Mouse (Mus musculus) hindbrain, embryonic 14.5 days (tissue): ENCODE results near the gene Uba1y. TPM values are rescaled to one million over a fixed set of nuclear protein-coding genes. Genes with fewer than 3 reads are reported as not detected.
"Not testable (repeated sequence)": the region's sequence is repeated elsewhere in the genome, so short reads cannot be mapped to it uniquely, and the experiment has no call there.

Source experiments
- ATAC-seq: fragments of 200-750 bp; cut with Nextera tagmentation; 2 replicates; pipeline ENCODE4 v1.8.0; 2017; ENCODE audit warnings: moderate number of reproducible peaks, mild to moderate bottlenecking, moderate TSS enrichment, moderate library complexity; ENCODE audit not compliant: low FRiP score
- DNase-seq: peaks from one replicate; pipeline ENCODE4 v3.0.0-alpha.2; 2015; ENCODE audit warnings: low spot score
- H3K27ac ChIP-seq: fragments of 300-500 bp; sonication (generic); 2 replicates; pipeline ENCODE4 v1.5.1; 2014; ENCODE audit warnings: mild to moderate bottlenecking, moderate library complexity
- H3K27me3 ChIP-seq: fragments of 300-500 bp; sonication (generic); 2 replicates; pipeline ENCODE4 v1.6.1; 2014; ENCODE audit warnings: mild to moderate bottlenecking, low read length, mixed read lengths; ENCODE audit not compliant: control insufficient read depth, insufficient read depth
- H3K36me3 ChIP-seq: fragments of 300-500 bp; sonication (generic); replicated peaks from 2 replicates; pipeline ENCODE4 v1.6.1; 2014; ENCODE audit not compliant: control insufficient read depth, insufficient read depth
- H3K4me1 ChIP-seq: fragments of 300-500 bp; sonication (generic); replicated peaks from 2 replicates; pipeline ENCODE4 v1.6.1; 2014; ENCODE audit warnings: antibody characterized with exemption, low read length, mixed read lengths; ENCODE audit not compliant: control insufficient read depth, insufficient read depth
- H3K4me2 ChIP-seq: fragments of 300-500 bp; sonication (generic); replicated peaks from 2 replicates; pipeline ENCODE4 v1.6.1; 2014; ENCODE audit warnings: mild to moderate bottlenecking, moderate library complexity
- H3K4me3 ChIP-seq: fragments of 300-500 bp; sonication (generic); replicated peaks from 2 replicates; pipeline ENCODE4 v1.5.1; 2014; ENCODE audit warnings: mild to moderate bottlenecking, low read length
- H3K9ac ChIP-seq: fragments of 300-500 bp; sonication (generic); 2 replicates; pipeline ENCODE4 v1.6.1; 2014
- H3K9me3 ChIP-seq: fragments of 300-500 bp; sonication (generic); 2 replicates; pipeline ENCODE4 v1.6.1; 2016; ENCODE audit warnings: low read length; ENCODE audit not compliant: control insufficient read depth
- WGBS: fragments of 180-500 bp; shearing (Covaris S2); extraction: QIAGEN DNeasy Blood & Tissue Kit; methylation state at CpG from one replicate; pipeline ENCODE4 v1.1.7; 2014; 5-methylcytosine and 5-hydroxymethylcytosine counted together
- polyA plus RNA-seq: library from polyadenylated mRNA; unstranded; fragments of >200 nt; fragmentation: Nextera tagmentation; extraction: Ambion mirVana; gene quantifications from 2 replicates; pipeline ENCODE4 v1.2.1, GENCODE M21; 2014

Gene Uba1y
- polyA plus RNA-seq: 0.17 and 0.30 TPM in 2 replicates

- Histone ChIP-seq H3K9ac (no peak within 1 kb of the TSS), H3K27me3 (no peaks in the 10 kb centered on the region), H3K4me1 (no peaks in the 10 kb centered on the region), H3K9me3 (no peaks in the 10 kb centered on the region), H3K27ac (no peak within 1 kb of the TSS), H3K36me3 (no peaks in the 10 kb centered on the region), H3K4me3 (no peak within 1 kb of the TSS), H3K4me2 (no peak within 1 kb of the TSS)
- WGBS: 88% methylated on average over 10 of the region's 15 CpGs
- no peak for DNase-seq
- no peak for ATAC-seq
These were observed at the start of gene Uba1y for GRCm38 (mm10) chrY:818396-818795. Gene Uba1y (plus strand): TSS chrY:818649.

GRCm38 (mm10) chrY:797309-797708, 21.1 kb upstream of the Uba1y start, which contains the start of gene Zfy1:
Gene Zfy1 (minus strand): TSS chrY:797409.
- DNase-seq, H3K4me2 ChIP-seq, H3K4me3 ChIP-seq, ATAC-seq, H3K36me3 ChIP-seq, H3K9ac ChIP-seq, H3K27ac ChIP-seq, H3K9me3 ChIP-seq, H3K4me1 ChIP-seq, H3K27me3 ChIP-seq: not testable (repeated sequence)
- WGBS: 82% methylated on average over 5 of the region's 11 CpGs

DNA sequence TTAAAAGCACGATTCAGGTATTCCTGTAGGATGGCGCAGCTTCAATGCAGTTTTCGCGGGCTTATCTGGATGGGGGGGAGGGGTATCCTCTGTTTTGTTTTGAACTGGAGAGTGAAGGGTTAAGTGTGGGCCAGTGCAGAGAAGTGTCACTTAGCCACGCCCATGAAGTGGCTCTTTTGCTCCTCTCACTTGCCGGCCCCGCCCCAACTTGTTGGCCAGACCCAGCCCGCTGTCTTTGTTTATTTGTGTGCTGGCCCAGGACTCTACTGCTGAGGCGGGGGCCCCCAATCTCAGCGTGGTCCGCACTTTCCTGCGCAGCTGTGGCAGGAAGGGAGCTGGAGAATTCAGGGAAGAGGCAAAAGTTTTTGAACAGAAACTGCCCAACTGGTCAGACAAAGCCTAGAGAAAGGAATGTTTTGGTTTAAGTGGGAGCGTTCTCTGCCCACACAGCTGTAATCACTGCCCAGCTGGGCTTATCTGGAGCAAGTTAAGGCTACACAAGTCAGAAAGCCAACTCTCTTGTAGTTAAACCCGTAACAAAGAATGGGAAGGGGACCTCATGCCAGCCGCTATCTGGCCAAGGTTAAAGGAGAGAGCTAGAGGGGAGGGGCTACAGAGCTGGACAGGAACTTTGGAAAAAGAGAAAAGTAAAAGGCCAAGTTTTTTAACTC, 9.3 kb upstream of the Uba1y start:
- H3K4me2 ChIP-seq: peak overlapping the region; percentile 37
- H3K4me3 ChIP-seq: no peak overlapping the region
- WGBS: 0% methylated on average over 11 of the region's 15 CpGs
- no peaks in the 10 kb centered on the region for H3K4me1 ChIP-seq
- ATAC-seq: peak; percentile 68; the same call in 1 of the 2 replicates
- H3K9me3 ChIP-seq: no peaks in the 10 kb centered on the region
- H3K27me3 ChIP-seq: no peaks in the 10 kb centered on the region
- H3K36me3 ChIP-seq: no peaks in the 10 kb centered on the region
- H3K9ac ChIP-seq: no peak overlapping the region
- no peak overlapping the region for H3K27ac ChIP-seq
- peak; percentile 23 for DNase-seq

- no peak for DNase-seq
- Histone ChIP-seq H3K4me2 (no peak overlapping the region), H3K4me1 (no peaks in the 10 kb centered on the region), H3K9ac (no peak overlapping the region), H3K9me3 (no peaks in the 10 kb centered on the region), H3K27ac (peak overlapping the region; percentile 32; the same call in 1 of the 2 replicates), H3K36me3 (no peaks in the 10 kb centered on the region), H3K27me3 (no peaks in the 10 kb centered on the region), H3K4me3 (no peak overlapping the region)
- 0 out of 2 replicates have a peak, but pooled peaks have one; percentile 24 for ATAC-seq
These were observed 54.0 kb downstream of the Uba1y start for GRCm38 (mm10) chrY:872404-872803.

DNA sequence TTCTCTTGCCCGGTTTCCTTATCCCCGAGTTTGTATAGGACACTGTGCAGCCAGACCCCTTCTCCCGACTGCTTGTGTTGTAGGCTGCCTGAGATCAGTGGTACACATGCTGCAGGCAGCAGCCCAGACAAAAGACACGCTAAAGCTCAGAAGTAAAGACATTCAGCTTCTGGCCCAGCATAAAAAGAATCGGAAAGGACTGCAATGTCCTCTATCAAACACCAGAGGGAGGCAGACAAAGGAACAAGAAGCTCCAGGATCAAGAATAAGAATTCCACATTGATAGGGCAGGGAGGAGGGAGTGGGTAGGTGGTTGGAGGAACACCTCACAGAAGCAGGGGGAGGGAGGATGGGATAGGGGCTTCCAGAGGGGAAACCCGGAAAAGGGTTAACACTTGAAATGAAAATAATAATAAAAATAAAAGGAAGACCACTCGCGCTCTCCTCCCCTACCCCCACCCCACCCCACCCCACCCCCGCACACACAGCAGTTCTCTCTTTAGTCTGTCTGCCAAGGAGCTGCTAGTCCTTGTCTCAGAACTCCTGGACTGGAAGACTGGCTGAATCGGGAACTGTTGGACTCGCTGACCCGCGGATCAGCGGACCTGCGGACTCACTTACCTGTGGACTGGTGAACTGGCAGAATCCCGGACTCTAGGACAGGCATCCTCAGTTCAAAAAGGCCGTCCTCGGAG, 54.6 kb downstream of the Uba1y start:
- Histone ChIP-seq H3K27me3 (no peaks in the 10 kb centered on the region), H3K36me3 (no peaks in the 10 kb centered on the region), H3K4me1 (no peaks in the 10 kb centered on the region), H3K4me3 (no peak overlapping the region), H3K9ac (no peak overlapping the region), H3K4me2 (peak overlapping the region; percentile 24; the same call in 1 of the 2 replicates), H3K27ac (peak overlapping the region; percentile 32; the same call in 1 of the 2 replicates), H3K9me3 (no peaks in the 10 kb centered on the region)
- DNase-seq: peak; percentile 56
- 23% methylated on average over 11 of the region's 18 CpGs for WGBS
- peak; percentile 70; the same call in 1 of the 2 replicates for ATAC-seq

Other genes with a start within 250 kb of the Uba1y start
- gene Zfy1, start 21.2 kb upstream of the Uba1y start, polyA plus RNA-seq: not detected in 2 replicates
- 22.0 and 22.2 TPM in 2 replicates for gene Kdm5d, start 79.1 kb downstream of the Uba1y start, polyA plus RNA-seq
- gene Eif2s3y, start 191.9 kb downstream of the Uba1y start, polyA plus RNA-seq: 56.2 and 77.2 TPM in 2 replicates